Mouse (Mus musculus): ENCODE data around the gene Lingo2. TPM values are rescaled to one million over a fixed set of nuclear protein-coding genes. Genes with fewer than 3 reads are reported as not detected.

Gene Lingo2
- polyA plus RNA-seq, 1 experiment from 2014 or later = 2.1 TPM

DNA sequence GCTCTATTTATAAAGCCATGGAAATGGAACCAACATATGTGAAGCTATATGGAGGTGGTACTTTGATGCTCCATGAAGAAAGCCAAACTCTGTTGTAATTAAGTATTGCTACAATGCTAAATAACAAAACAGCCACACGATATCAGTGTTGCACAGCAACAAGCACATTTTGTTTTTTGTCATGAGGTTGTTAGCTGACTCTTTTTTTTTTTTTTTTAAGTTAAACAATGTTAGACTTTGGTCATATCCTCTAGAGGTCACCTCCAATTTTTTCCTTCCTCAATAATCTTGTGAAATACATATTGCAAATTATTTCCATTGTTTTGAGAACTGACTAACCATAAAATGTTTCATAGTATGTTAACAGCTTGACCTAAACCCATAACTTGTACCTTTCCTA is 646.3 kb downstream of the Lingo2 start:
- Histone ChIP-seq H3K9me3 (ENCODE audit: control insufficient read depth, low read length) (no peaks in the 10 kb centered on the region), H3K27me3 (ENCODE audit: control insufficient read depth, insufficient read depth, low read length) (no peaks in the 10 kb centered on the region), H3K36me3 (ENCODE audit: control insufficient read depth, insufficient read depth, low read length) (no peaks in the 10 kb centered on the region), H3K4me1 (replicated peaks; ENCODE audit: control insufficient read depth, insufficient read depth, low read length) (no peaks in the 10 kb centered on the region), H3K9ac (ENCODE audit: low read depth, low read length) (no peak overlapping the region), H3K4me2 (replicated peaks; ENCODE audit: low read depth, low read length) (no peak overlapping the region), H3K4me3 (ENCODE audit: low read depth, low read length) (no peak overlapping the region), H3K27ac (ENCODE audit: low read depth, low read length) (no peak overlapping the region)
- WGBS = 98% methylated on average over 1 of the region's 1 CpGs
- no peak for DNase-seq (ENCODE audit: low spot score)
- ATAC-seq (ENCODE audit: low FRiP score) = no peak

- H3K9ac ChIP-seq (ENCODE audit: low read depth, low read length) = no peak overlapping the region
- H3K4me3 ChIP-seq (ENCODE audit: low read depth, low read length) = no peak overlapping the region
- WGBS = 77% methylated on average over 8 of the region's 8 CpGs
- H3K4me1 ChIP-seq (replicated peaks; ENCODE audit: control insufficient read depth, insufficient read depth, low read length) = no peaks in the 10 kb centered on the region
- H3K27ac ChIP-seq (ENCODE audit: low read depth, low read length) = no peak overlapping the region
- H3K4me2 ChIP-seq (replicated peaks; ENCODE audit: low read depth, low read length) = no peak overlapping the region; the same call in 1 of the 2 replicates
- H3K9me3 ChIP-seq (ENCODE audit: control insufficient read depth, low read length) = no peaks in the 10 kb centered on the region
- no peaks in the 10 kb centered on the region for H3K27me3 ChIP-seq (ENCODE audit: control insufficient read depth, insufficient read depth, low read length)
- no peak for ATAC-seq (ENCODE audit: low FRiP score)
- no peaks in the 10 kb centered on the region for H3K36me3 ChIP-seq (ENCODE audit: control insufficient read depth, insufficient read depth, low read length)
- no peak for DNase-seq (ENCODE audit: low spot score)
These were observed 661.9 kb downstream of the Lingo2 start for GRCm38 (mm10) chr4:36289701-36290053.

- Histone ChIP-seq H3K4me3 (ENCODE audit: low read depth, low read length) (peak overlapping the region; percentile 16), H3K4me2 (replicated peaks; ENCODE audit: low read depth, low read length) (peak overlapping the region; percentile 29), H3K9me3 (ENCODE audit: control insufficient read depth, low read length) (no peaks in the 10 kb centered on the region), H3K27ac (ENCODE audit: low read depth, low read length) (no peak overlapping the region), H3K27me3 (ENCODE audit: control insufficient read depth, insufficient read depth, low read length) (no peaks in the 10 kb centered on the region), H3K36me3 (ENCODE audit: control insufficient read depth, insufficient read depth, low read length) (no peaks in the 10 kb centered on the region), H3K9ac (ENCODE audit: low read depth, low read length) (no peak overlapping the region), H3K4me1 (replicated peaks; ENCODE audit: control insufficient read depth, insufficient read depth, low read length) (no peaks in the 10 kb centered on the region)
- ATAC-seq (ENCODE audit: low FRiP score) (peak; percentile 96), DNase-seq (ENCODE audit: low spot score) (peak; percentile 78)
- WGBS = 26% methylated on average over 17 of the region's 17 CpGs
These were observed 662.5 kb downstream of the Lingo2 start for GRCm38 (mm10) chr4:36288813-36289700.

GRCm38 (mm10) chr4:36262436-36263169 is 688.9 kb downstream of the Lingo2 start:
- H3K4me1 ChIP-seq (replicated peaks; ENCODE audit: control insufficient read depth, insufficient read depth, low read length) = no peaks in the 10 kb centered on the region
- ATAC-seq (ENCODE audit: low FRiP score) (no peak), DNase-seq (ENCODE audit: low spot score) (no peak)
- H3K36me3 ChIP-seq (ENCODE audit: control insufficient read depth, insufficient read depth, low read length) = no peaks in the 10 kb centered on the region
- no peaks in the 10 kb centered on the region for H3K9me3 ChIP-seq (ENCODE audit: control insufficient read depth, low read length)
- H3K27ac ChIP-seq (ENCODE audit: low read depth, low read length) = no peak overlapping the region
- H3K4me2 ChIP-seq (replicated peaks; ENCODE audit: low read depth, low read length) = no peak overlapping the region
- no peak overlapping the region for H3K9ac ChIP-seq (ENCODE audit: low read depth, low read length)
- no peak overlapping the region for H3K4me3 ChIP-seq (ENCODE audit: low read depth, low read length)
- WGBS = 94% methylated on average over 2 of the region's 2 CpGs
- no peaks in the 10 kb centered on the region for H3K27me3 ChIP-seq (ENCODE audit: control insufficient read depth, insufficient read depth, low read length)

DNA sequence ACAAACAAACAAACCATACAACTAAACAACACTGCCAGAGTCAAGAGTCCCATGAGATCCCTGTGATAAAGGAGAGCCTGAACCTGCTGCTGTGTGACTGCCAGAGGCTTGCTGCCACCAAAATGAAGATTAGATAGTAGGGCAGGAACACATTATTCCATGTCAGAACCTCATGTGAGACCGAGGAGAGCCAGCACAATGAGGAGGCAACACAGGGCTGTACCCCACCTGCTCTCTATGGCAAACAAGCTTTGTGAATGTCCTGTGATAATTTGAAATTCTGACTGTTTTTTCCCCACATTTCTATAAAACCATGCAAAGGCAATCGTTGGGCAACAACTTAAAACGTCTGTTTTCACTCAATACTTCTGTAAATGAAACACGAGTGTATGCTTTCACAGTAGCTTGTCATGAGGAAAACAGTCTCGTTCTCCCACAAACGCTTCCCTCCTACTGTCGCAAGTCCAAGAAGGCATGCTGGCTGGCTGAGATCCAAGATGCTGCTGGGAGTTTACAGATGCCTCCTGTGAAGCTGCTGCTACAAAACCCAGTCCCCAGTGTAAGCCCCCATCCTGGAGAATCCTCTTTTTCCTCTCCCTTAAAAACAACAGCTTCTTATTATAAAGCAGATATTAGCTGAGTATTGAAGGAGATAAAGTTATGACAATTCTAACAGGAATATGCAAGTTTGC is 765.2 kb downstream of the Lingo2 start:
- Histone ChIP-seq H3K36me3 (ENCODE audit: control insufficient read depth, insufficient read depth, low read length) (no peaks in the 10 kb centered on the region), H3K27me3 (ENCODE audit: control insufficient read depth, insufficient read depth, low read length) (no peaks in the 10 kb centered on the region), H3K27ac (ENCODE audit: low read depth, low read length) (no peak overlapping the region), H3K4me2 (replicated peaks; ENCODE audit: low read depth, low read length) (no peak overlapping the region), H3K9me3 (ENCODE audit: control insufficient read depth, low read length) (no peaks in the 10 kb centered on the region), H3K9ac (ENCODE audit: low read depth, low read length) (no peak overlapping the region), H3K4me1 (replicated peaks; ENCODE audit: control insufficient read depth, insufficient read depth, low read length) (no peaks in the 10 kb centered on the region), H3K4me3 (ENCODE audit: low read depth, low read length) (no peak overlapping the region)
- no peak for ATAC-seq (ENCODE audit: low FRiP score)
- 57% methylated on average over 7 of the region's 7 CpGs for whole genome bisulfite sequencing
- DNase-seq (ENCODE audit: low spot score) = no peak

DNA sequence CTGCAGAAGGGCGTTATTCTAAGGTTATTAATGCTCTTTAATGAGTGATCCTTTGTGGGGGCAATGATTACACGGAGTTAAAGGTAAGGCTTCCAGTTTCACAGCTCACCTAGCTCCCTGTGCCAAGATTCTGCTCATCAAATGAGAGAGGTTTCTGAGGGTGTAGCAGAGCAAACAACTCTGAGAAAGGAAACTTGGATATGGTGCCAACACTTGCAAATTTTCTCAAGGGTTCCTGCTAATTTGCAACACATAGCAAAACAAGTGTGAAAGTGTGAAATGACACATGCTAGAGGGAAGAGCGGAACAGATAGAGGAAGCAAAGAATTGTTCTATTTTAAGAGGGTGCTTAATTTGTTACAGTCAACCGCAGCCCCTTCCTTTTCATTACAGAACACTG is 767.9 kb downstream of the Lingo2 start:
- 70% methylated on average over 4 of the region's 4 CpGs for WGBS
- no peak for ATAC-seq (ENCODE audit: low FRiP score)

DNA sequence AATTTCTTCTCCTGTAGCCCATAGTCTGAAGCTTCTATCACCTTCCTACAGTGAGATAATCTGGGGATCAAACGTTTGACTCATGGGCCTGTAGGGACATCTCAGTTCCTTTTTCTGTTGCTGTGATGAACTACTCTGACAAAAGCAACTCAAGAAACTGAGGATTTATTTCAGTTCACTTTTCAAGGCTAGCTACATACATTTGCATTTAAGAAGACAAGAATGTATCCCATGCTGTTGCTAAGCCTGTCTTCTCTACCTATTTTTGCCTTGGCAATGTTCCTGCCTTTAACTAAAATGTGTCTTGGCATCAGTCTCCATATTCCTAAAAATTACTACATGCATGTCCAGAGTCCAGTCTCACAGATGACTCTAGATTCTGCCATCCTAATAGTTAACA is 781.4 kb downstream of the Lingo2 start:
- WGBS = 42% methylated on average over 1 of the region's 1 CpGs
- Histone ChIP-seq H3K4me2 (replicated peaks; ENCODE audit: low read depth, low read length) (no peak overlapping the region), H3K27me3 (ENCODE audit: control insufficient read depth, insufficient read depth, low read length) (no peaks in the 10 kb centered on the region), H3K27ac (ENCODE audit: low read depth, low read length) (no peak overlapping the region), H3K9me3 (ENCODE audit: control insufficient read depth, low read length) (no peaks in the 10 kb centered on the region), H3K36me3 (ENCODE audit: control insufficient read depth, insufficient read depth, low read length) (no peaks in the 10 kb centered on the region), H3K4me3 (ENCODE audit: low read depth, low read length) (no peak overlapping the region), H3K4me1 (replicated peaks; ENCODE audit: control insufficient read depth, insufficient read depth, low read length) (no peaks in the 10 kb centered on the region), H3K9ac (ENCODE audit: low read depth, low read length) (no peak overlapping the region)
- no peak for ATAC-seq (ENCODE audit: low FRiP score)
- DNase-seq (ENCODE audit: low spot score) = no peak

More for the DNA sequence above, 767.9 kb downstream of the Lingo2 start:
- no peaks in the 10 kb centered on the region for H3K36me3 ChIP-seq (ENCODE audit: control insufficient read depth, insufficient read depth, low read length)
- H3K4me2 ChIP-seq (replicated peaks; ENCODE audit: low read depth, low read length) = no peak overlapping the region
- no peaks in the 10 kb centered on the region for H3K9me3 ChIP-seq (ENCODE audit: control insufficient read depth, low read length)
- no peak overlapping the region for H3K27ac ChIP-seq (ENCODE audit: low read depth, low read length)
- no peak for DNase-seq (ENCODE audit: low spot score)
- no peaks in the 10 kb centered on the region for H3K4me1 ChIP-seq (replicated peaks; ENCODE audit: control insufficient read depth, insufficient read depth, low read length)
- H3K27me3 ChIP-seq (ENCODE audit: control insufficient read depth, insufficient read depth, low read length) = no peaks in the 10 kb centered on the region
- no peak overlapping the region for H3K9ac ChIP-seq (ENCODE audit: low read depth, low read length)
- H3K4me3 ChIP-seq (ENCODE audit: low read depth, low read length) = no peak overlapping the region

DNA sequence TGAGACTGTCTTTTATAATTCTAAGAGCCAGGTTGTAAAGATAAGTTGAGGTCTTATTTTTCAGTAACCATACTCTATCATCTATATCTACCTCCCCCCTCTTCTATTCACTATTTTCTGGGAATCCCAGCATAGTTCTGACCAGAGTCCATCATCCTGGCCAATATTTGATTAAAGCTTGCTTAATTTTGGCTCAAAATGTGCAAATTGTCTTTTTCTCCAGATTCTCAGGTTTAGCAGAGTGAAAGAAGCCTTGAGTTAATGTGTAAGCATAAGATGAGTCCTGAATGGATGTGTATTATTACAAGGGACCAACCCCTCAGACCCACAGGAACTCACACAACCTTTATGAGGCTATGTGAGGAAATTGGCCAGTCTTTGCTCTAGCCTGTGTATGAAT is 820.2 kb downstream of the Lingo2 start:
- no peak overlapping the region for H3K9ac ChIP-seq (ENCODE audit: low read depth, low read length)
- ATAC-seq (ENCODE audit: low FRiP score) (no peak), DNase-seq (ENCODE audit: low spot score) (no peak)
- H3K4me1 ChIP-seq (replicated peaks; ENCODE audit: control insufficient read depth, insufficient read depth, low read length) = no peaks in the 10 kb centered on the region
- no peaks in the 10 kb centered on the region for H3K36me3 ChIP-seq (ENCODE audit: control insufficient read depth, insufficient read depth, low read length)
- no peak overlapping the region for H3K4me2 ChIP-seq (replicated peaks; ENCODE audit: low read depth, low read length)
- H3K27me3 ChIP-seq (ENCODE audit: control insufficient read depth, insufficient read depth, low read length) = no peaks in the 10 kb centered on the region
- H3K27ac ChIP-seq (ENCODE audit: low read depth, low read length) = no peak overlapping the region
- H3K4me3 ChIP-seq (ENCODE audit: low read depth, low read length) = no peak overlapping the region
- H3K9me3 ChIP-seq (ENCODE audit: control insufficient read depth, low read length) = no peaks in the 10 kb centered on the region

Measured in hindbrain, embryonic 11.5 days (tissue).